Mouse (Mus musculus): ENCODE results near the gene Acer2. TPM values are rescaled to one million over a fixed set of nuclear protein-coding genes. Genes with fewer than 3 reads are reported as not detected.

The Acer2 gene
- polyA plus RNA-seq, 1 experiment, result 377 TPM

- DNase-seq (ENCODE audit: low spot score), result no peak
Observed at GRCm38 (mm10) chr4:86955448-86955847, 81.3 kb downstream of the Acer2 start.

- DNase-seq (ENCODE audit: low spot score), result no peak
Observed at GRCm38 (mm10) chr4:86957576-86958411, 83.6 kb downstream of the Acer2 start.

- no peak for DNase-seq (ENCODE audit: low spot score)
Observed at GRCm38 (mm10) chr4:86977272-86977671, 103.1 kb downstream of the Acer2 start.

Other genes with a start within 250 kb of the Acer2 start
- gene Plin2, start 204.3 kb upstream of the Acer2 start, polyA plus RNA-seq (2012; rRNA removed), result 129 and 151 TPM in 2 replicates
- gene Dennd4c, start 125.8 kb upstream of the Acer2 start, polyA plus RNA-seq (2012; rRNA removed), result 12.5 and 15.2 TPM in 2 replicates
- gene Rps6, start 17.0 kb upstream of the Acer2 start, polyA plus RNA-seq (2012; rRNA removed), result 2,335 and 2,390 TPM in 2 replicates